In the genomic region with DNA sequence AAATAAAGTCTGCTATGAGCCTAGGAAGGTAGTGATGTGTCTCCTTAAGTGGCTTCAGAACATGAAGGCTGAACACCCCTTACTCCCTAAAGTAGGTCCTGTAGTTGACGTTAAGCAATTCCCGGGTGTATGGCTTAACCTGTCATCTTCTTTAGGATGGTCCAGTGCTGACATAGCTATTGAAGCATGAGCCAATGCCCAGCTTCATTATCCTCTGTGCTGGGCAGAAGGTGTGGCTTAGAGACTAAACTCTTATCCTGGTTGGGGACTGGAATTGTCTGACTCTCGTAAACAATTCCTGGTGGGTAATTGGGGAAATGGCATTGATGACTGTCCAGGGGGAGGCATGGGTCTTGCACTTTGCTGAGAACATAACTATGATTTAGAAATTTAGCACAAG, we compare ENCODE assay signal across 21 mouse cellular contexts.
"Had no signal": no experiment of that assay in that cellular context is flagged by ENCODE, and none has a peak within 500 bp of the region (broad histone marks: within the 10 kb centered on the region; RNA-seq: fewer than 3 reads in every experiment).

No protein-coding gene starts in this region.

- DNase-seq: forebrain, postnatal 0 days; gastrocnemius, postnatal 14 days; gastrocnemius, postnatal 36 days; heart, adult 18-20 months; heart, postnatal 10 days; kidney, adult 11 months; kidney, adult 2 months; kidney, adult 9 months; kidney, postnatal 14 days; kidney, postnatal 36 days; layer of hippocampus, adult 9-11 months; layer of hippocampus, postnatal 36 days; left cerebral cortex, postnatal 4 days had no signal

- H3K9ac ChIP-seq: forebrain, postnatal 0 days; heart, embryonic 12.5 days; hindbrain, embryonic 13.5 days; kidney, embryonic 15.5 days; limb, embryonic 13.5 days; limb, embryonic 15.5 days had no signal

- H3K9me3 ChIP-seq: heart, embryonic 12.5 days; hindbrain, embryonic 13.5 days; kidney, embryonic 15.5 days; limb, embryonic 13.5 days; limb, embryonic 15.5 days had no signal

- H3K4me1 ChIP-seq: heart, embryonic 12.5 days; hindbrain, embryonic 13.5 days; kidney, embryonic 15.5 days had no signal

- H3K4me2 ChIP-seq: heart, embryonic 12.5 days; hindbrain, embryonic 13.5 days; kidney, embryonic 15.5 days; limb, embryonic 13.5 days; limb, embryonic 15.5 days had no signal

- H3K27me3 ChIP-seq: heart, embryonic 12.5 days; hindbrain, embryonic 13.5 days; kidney, embryonic 15.5 days; limb, embryonic 13.5 days; limb, embryonic 15.5 days had no signal

- H3K4me3 ChIP-seq: heart, embryonic 12.5 days; hindbrain, embryonic 13.5 days; kidney, embryonic 15.5 days; limb, embryonic 13.5 days; limb, embryonic 15.5 days had no signal

- ATAC-seq: forebrain, postnatal 0 days; hindbrain, embryonic 16.5 days; intestine, embryonic 16.5 days had no signal

- H3K27ac ChIP-seq: hindbrain, embryonic 13.5 days; kidney, embryonic 15.5 days; kidney, postnatal 0 days; limb, embryonic 13.5 days; limb, embryonic 15.5 days had no signal

- H3K36me3 ChIP-seq: heart, embryonic 12.5 days; hindbrain, embryonic 13.5 days; kidney, embryonic 15.5 days; limb, embryonic 13.5 days; limb, embryonic 15.5 days had no signal
